In the genomic region with DNA sequence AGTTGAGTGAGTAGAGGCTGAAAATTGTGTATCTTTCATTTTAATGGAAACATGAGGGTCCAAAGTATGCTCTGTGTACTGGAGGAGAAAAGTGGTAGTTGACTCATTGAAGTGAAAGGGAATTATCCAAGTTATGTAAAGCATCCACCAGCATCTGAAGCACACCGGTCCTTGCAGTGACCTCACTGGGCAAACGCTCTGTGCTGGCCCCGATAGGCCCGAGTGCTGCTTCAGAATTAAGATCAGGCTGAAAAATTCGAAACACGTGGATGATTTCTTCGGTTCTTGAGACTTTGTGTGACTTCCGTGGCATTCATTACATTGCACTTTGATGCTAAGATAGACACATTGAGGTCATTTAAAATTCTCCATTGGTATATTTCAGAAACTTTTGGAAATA, we compare ENCODE assay signal across 20 mouse cellular contexts.
A peak's percentile ranks its signal among the peaks of the same experiment; 100 is the strongest.
DNase-seq lines count a peak whose midpoint lies in the region; ATAC-seq and TF ChIP-seq lines count a peak whose summit lies in the region.
"Had no signal": no experiment of that assay in that cellular context is flagged by ENCODE, and none has a peak within 500 bp of the region (broad histone marks: within the 10 kb centered on the region; RNA-seq: fewer than 3 reads in every experiment).

No protein-coding gene starts in this region.

- no peaks in the 10 kb centered on the region for H3K9me3 ChIP-seq in heart, embryonic 13.5 days
- no peaks in the 10 kb centered on the region for H3K9me3 ChIP-seq in kidney, embryonic 15.5 days (replicated peaks)
- H3K9me3 ChIP-seq in lung, postnatal 0 days (ENCODE audit: low read length) = no peaks in the 10 kb centered on the region
- H3K9me3 ChIP-seq: embryonic facial prominence, embryonic 10.5 days; forebrain, embryonic 13.5 days; hindbrain, embryonic 12.5 days had no signal

- H3K4me3 ChIP-seq in heart, embryonic 13.5 days = no peak overlapping the region
- no peak overlapping the region for H3K4me3 ChIP-seq in kidney, embryonic 15.5 days (replicated peaks)
- no peak overlapping the region for H3K4me3 ChIP-seq in lung, postnatal 0 days (ENCODE audit: low read depth, low read length)
- H3K4me3 ChIP-seq: embryonic facial prominence, embryonic 10.5 days; forebrain, embryonic 13.5 days; hindbrain, embryonic 12.5 days had no signal

- ATAC-seq in heart, embryonic 13.5 days (ENCODE audit: extremely low read depth, insufficient number of reproducible peaks, low FRiP score, low TSS enrichment) = no peak
- ATAC-seq in kidney, embryonic 15.5 days (replicated peaks; ENCODE audit: low FRiP score) = no peak
- peak; percentile 82 for ATAC-seq in lung, postnatal 0 days
- ATAC-seq in granulocyte monocyte progenitor cell, adult 5-6 weeks (replicated peaks; ENCODE audit: poor library complexity, severe bottlenecking) = no peak
- ATAC-seq: forebrain, embryonic 13.5 days; forebrain, postnatal 0 days; hindbrain, embryonic 16.5 days; inflammation-experienced regulatory T-cells, adult 6 months had no signal

- H3K36me3 ChIP-seq in heart, embryonic 13.5 days = peaks cover 72% of the 10 kb centered on the region
- H3K36me3 ChIP-seq in kidney, embryonic 15.5 days = peaks cover 56% of the 10 kb centered on the region
- no peaks in the 10 kb centered on the region for H3K36me3 ChIP-seq in lung, postnatal 0 days (ENCODE audit: insufficient read depth, low read length)

- H3K27ac ChIP-seq in heart, embryonic 13.5 days (replicated peaks) = peak overlapping the region; percentile 64
- H3K27ac ChIP-seq in kidney, embryonic 15.5 days = 0 out of 2 replicates have a peak overlapping the region, but pooled peaks have one; percentile 15
- H3K27ac ChIP-seq in lung, postnatal 0 days (ENCODE audit: low read length) = no peak overlapping the region
- H3K27ac ChIP-seq: embryonic facial prominence, embryonic 10.5 days; forebrain, embryonic 13.5 days; hindbrain, embryonic 12.5 days had no signal

- no peak overlapping the region for H3K9ac ChIP-seq in heart, embryonic 13.5 days
- H3K9ac ChIP-seq in kidney, embryonic 15.5 days = no peak overlapping the region
- no peak overlapping the region for H3K9ac ChIP-seq in lung, postnatal 0 days (replicated peaks; ENCODE audit: low read depth)
- H3K9ac ChIP-seq: forebrain, embryonic 13.5 days; forebrain, postnatal 0 days; hindbrain, embryonic 12.5 days had no signal

- 52% methylated on average over 8 of the region's 8 CpGs for WGBS in heart, embryonic 13.5 days
- 87% methylated on average over 8 of the region's 8 CpGs for WGBS in kidney, embryonic 15.5 days
- 57% methylated on average over 8 of the region's 8 CpGs for WGBS in lung, postnatal 0 days

- TF ChIP-seq EP300 in lung, postnatal 0 days (IDR thresholded peaks at IDR 0.05) = peak; percentile 95

- H3K4me1 ChIP-seq in heart, embryonic 13.5 days = peaks cover 46% of the 10 kb centered on the region
- H3K4me1 ChIP-seq in kidney, embryonic 15.5 days = peaks cover 8% of the 10 kb centered on the region
- H3K4me1 ChIP-seq in lung, postnatal 0 days (ENCODE audit: insufficient read depth, low read depth, low read length) = no peaks in the 10 kb centered on the region; the same call in 1 of the 2 replicates
- H3K4me1 ChIP-seq: forebrain, embryonic 13.5 days; hindbrain, embryonic 12.5 days had no signal

- no peak for DNase-seq in heart, postnatal 36 days
- DNase-seq in kidney, adult 9 months = no peak
- DNase-seq in Muller cell, postnatal 12 days (ENCODE audit: inconsistent ontology term) = peak; percentile 52
- DNase-seq in lung, postnatal 0 days (ENCODE audit: low spot score) = peak; percentile 67
- DNase-seq in embryo, embryonic 10 days (ENCODE audit: low spot score) = no peak
- DNase-seq: adrenal gland, adult 2 months; adrenal gland, postnatal 25 days; cerebellum, adult 18-20 months; cerebellum, adult 9-11 months; cerebellum, postnatal 36 days; forebrain, postnatal 0 days; gastrocnemius, postnatal 14 days had no signal

- TF ChIP-seq CTCF in lung, postnatal 0 days (IDR thresholded peaks at IDR 0.05) = no peak

- H3K4me2 ChIP-seq in heart, embryonic 13.5 days = no peak overlapping the region
- no peak overlapping the region for H3K4me2 ChIP-seq in kidney, embryonic 15.5 days
- no peak overlapping the region for H3K4me2 ChIP-seq in lung, postnatal 0 days (replicated peaks; ENCODE audit: low read depth, low read length)
- H3K4me2 ChIP-seq: forebrain, embryonic 13.5 days; hindbrain, embryonic 12.5 days had no signal

- no peaks in the 10 kb centered on the region for H3K27me3 ChIP-seq in heart, embryonic 13.5 days (replicated peaks)
- H3K27me3 ChIP-seq in kidney, embryonic 15.5 days = no peaks in the 10 kb centered on the region
- no peaks in the 10 kb centered on the region for H3K27me3 ChIP-seq in lung, postnatal 0 days (replicated peaks; ENCODE audit: insufficient read depth, low read length)
- H3K27me3 ChIP-seq: forebrain, embryonic 13.5 days; hindbrain, embryonic 12.5 days had no signal

- intact Hi-C loops in heart, postnatal 36 days (cut with DNase I) = no loop called here

Comparison
In these comparisons a context has a peak if more than half of its experiments do, and no peak if none do; other contexts are left out.
1. DNase-seq: peak in Muller cell, postnatal 12 days (single experiment) and lung, postnatal 0 days (single experiment); none in heart, postnatal 36 days (0 of 2), kidney, adult 9 months (single experiment) and embryo, embryonic 10 days (single experiment).